Mouse (Mus musculus) frontal cortex, postnatal 25 days (tissue): ENCODE results near the gene Arhgef25.
"Not testable (repeated sequence)": the region's sequence is repeated elsewhere in the genome, so short reads cannot be mapped to it uniquely, and the experiment has no call there.

Experiments used
- DNase-seq, 2 experiments: peaks; one replicate each; pipeline ENCODE4 v3.0.0; 2022; ENCODE audit warnings: low spot score in 2 of 2

Gene Arhgef25

GRCm38 (mm10) chr10:127204589-127204988 is 14.7 kb upstream of the Arhgef25 start:
- no peak for DNase-seq

GRCm38 (mm10) chr10:127203106-127203505 is 13.2 kb upstream of the Arhgef25 start:
- DNase-seq: no peak

GRCm38 (mm10) chr10:127200279-127200678 is 10.4 kb upstream of the Arhgef25 start:
- DNase-seq: no peak

GRCm38 (mm10) chr10:127199474-127199873 is 9.6 kb upstream of the Arhgef25 start:
- DNase-seq: no peak

- DNase-seq: no peak
Measured at GRCm38 (mm10) chr10:127199068-127199467, 9.2 kb upstream of the Arhgef25 start.

- no peak for DNase-seq
Measured at GRCm38 (mm10) chr10:127198492-127198891, 8.6 kb upstream of the Arhgef25 start.

GRCm38 (mm10) chr10:127197505-127198110 is 7.7 kb upstream of the Arhgef25 start:
- DNase-seq: no peak

- DNase-seq: no peak
Measured at GRCm38 (mm10) chr10:127197104-127197503, 7.2 kb upstream of the Arhgef25 start.

GRCm38 (mm10) chr10:127196392-127196791 is 6.5 kb upstream of the Arhgef25 start:
- peak in 1 of 2 experiments; percentile 53 for DNase-seq

- DNase-seq: no peak
Measured at GRCm38 (mm10) chr10:127195328-127196129, 5.6 kb upstream of the Arhgef25 start, which contains the start of gene Dtx3. Dtx3 (minus strand) TSS chr10:127195728.

GRCm38 (mm10) chr10:127194428-127195327 is 4.8 kb upstream of the Arhgef25 start:
- no peak for DNase-seq

- no peak for DNase-seq
Measured at GRCm38 (mm10) chr10:127193011-127193410, 3.1 kb upstream of the Arhgef25 start.

GRCm38 (mm10) chr10:127192057-127192328 is 2.1 kb upstream of the Arhgef25 start:
- DNase-seq: not testable (repeated sequence)

GRCm38 (mm10) chr10:127191191-127192056 is 1.5 kb upstream of the Arhgef25 start:
- no peak for DNase-seq

GRCm38 (mm10) chr10:127190398-127191190 is 711 bp upstream of the Arhgef25 start:
- DNase-seq: no peak

GRCm38 (mm10) chr10:127189116-127189650 is 700 bp downstream of the Arhgef25 start:
- no peak for DNase-seq

- DNase-seq: no peak
Measured at GRCm38 (mm10) chr10:127188465-127189115, 1.3 kb downstream of the Arhgef25 start.

- no peak for DNase-seq
Measured at GRCm38 (mm10) chr10:127188079-127188453, 1.8 kb downstream of the Arhgef25 start.

GRCm38 (mm10) chr10:127187371-127188078 is 2.4 kb downstream of the Arhgef25 start:
- no peak for DNase-seq
